Mouse (Mus musculus): ENCODE measurements at regions not wholly inside any gene's neighbourhood (a gene's known extent, or its start where the extent isn't known, plus 50 kb on each side); places are given as distances from the start of the nearest gene placed in this dataset.

GRCm38 (mm10) chr4:54282934-54283333 is 457.1 kb downstream of the Tmem38b start:
- peak; percentile 9 for DNase-seq

- no peak for DNase-seq
These were observed 488.0 kb downstream of the Tmem38b start for GRCm38 (mm10) chr4:54313804-54314203.

- DNase-seq, result no peak
These were observed 499.0 kb downstream of the Tmem38b start for GRCm38 (mm10) chr4:54324851-54325250.

GRCm38 (mm10) chr4:54328273-54328672 is 502.4 kb downstream of the Tmem38b start:
- DNase-seq, result no peak

GRCm38 (mm10) chr4:54328711-54329427 is 503.0 kb downstream of the Tmem38b start:
- DNase-seq, result peak; percentile 46

- DNase-seq, result no peak
These were observed 504.8 kb downstream of the Tmem38b start for GRCm38 (mm10) chr4:54330686-54331085.

- no peak for DNase-seq
These were observed 505.9 kb downstream of the Tmem38b start for GRCm38 (mm10) chr4:54331588-54332211.

- DNase-seq, result no peak
These were observed 506.4 kb downstream of the Tmem38b start for GRCm38 (mm10) chr4:54332261-54332660.

GRCm38 (mm10) chr4:54338556-54338955 is 512.7 kb downstream of the Tmem38b start:
- no peak for DNase-seq

GRCm38 (mm10) chr4:54340106-54340505 is 514.3 kb downstream of the Tmem38b start:
- no peak for DNase-seq

GRCm38 (mm10) chr4:54353657-54354390 is 528.0 kb downstream of the Tmem38b start:
- no peak for DNase-seq

- DNase-seq, result no peak
These were observed 528.5 kb downstream of the Tmem38b start for GRCm38 (mm10) chr4:54354391-54354726.

GRCm38 (mm10) chr4:54355381-54356040 is 529.7 kb downstream of the Tmem38b start:
- no peak for DNase-seq

GRCm38 (mm10) chr4:54356041-54356427 is 530.2 kb downstream of the Tmem38b start:
- DNase-seq, result no peak

- no peak for DNase-seq
These were observed 545.1 kb downstream of the Tmem38b start for GRCm38 (mm10) chr4:54370909-54371308.

GRCm38 (mm10) chr4:54371418-54371957 is 545.6 kb downstream of the Tmem38b start:
- no peak for DNase-seq

- DNase-seq, result no peak
These were observed 547.8 kb downstream of the Tmem38b start for GRCm38 (mm10) chr4:54373606-54374005.

- DNase-seq, result no peak
These were observed 548.6 kb downstream of the Tmem38b start for GRCm38 (mm10) chr4:54374457-54374856.

- DNase-seq, result no peak
These were observed 557.4 kb upstream of the Zfp462 start for GRCm38 (mm10) chr4:54387460-54387859.

GRCm38 (mm10) chr4:54391536-54392208 is 553.2 kb upstream of the Zfp462 start:
- DNase-seq, result no peak

GRCm38 (mm10) chr4:54406151-54406550 is 538.7 kb upstream of the Zfp462 start:
- no peak for DNase-seq

GRCm38 (mm10) chr4:54407930-54408329 is 536.9 kb upstream of the Zfp462 start:
- DNase-seq, result no peak

- DNase-seq, result no peak
These were observed 514.1 kb upstream of the Zfp462 start for GRCm38 (mm10) chr4:54430789-54431188.

All from right cerebral cortex, postnatal 4 days (tissue).